Mouse (Mus musculus) heart, embryonic 12.5 days (tissue): Measurements from ENCODE around the gene Timm10b. TPM values are rescaled to one million over a fixed set of nuclear protein-coding genes. Genes with fewer than 3 reads are reported as not detected.
A peak's percentile ranks its signal among the peaks of the same experiment; 100 is the strongest.

Experiments used
- ATAC-seq: fragments of 200-750 bp; cut with Nextera tagmentation; 2 replicates; pipeline ENCODE4 v1.8.0; 2017; ENCODE audit warnings: moderate TSS enrichment, moderate library complexity; ENCODE audit not compliant: insufficient number of reproducible peaks, low FRiP score
- H3K27ac ChIP-seq: fragments of 300-500 bp; sonication (generic); 2 replicates; pipeline ENCODE4 v1.5.1; 2016; ENCODE audit warnings: mild to moderate bottlenecking, moderate library complexity; ENCODE audit not compliant: poor library complexity, severe bottlenecking
- H3K27me3 ChIP-seq: fragments of 300-500 bp; sonication (generic); replicated peaks from 2 replicates; pipeline ENCODE4 v1.6.1; 2016; ENCODE audit warnings: mild to moderate bottlenecking, moderate library complexity
- H3K36me3 ChIP-seq: fragments of 300-500 bp; sonication (generic); 2 replicates; pipeline ENCODE4 v1.6.1; 2016; ENCODE audit warnings: mild to moderate bottlenecking, moderate library complexity
- H3K4me1 ChIP-seq: fragments of 300-500 bp; sonication (generic); replicated peaks from 2 replicates; pipeline ENCODE4 v1.6.1; 2016; ENCODE audit warnings: mild to moderate bottlenecking
- H3K4me2 ChIP-seq: fragments of 300-500 bp; sonication (generic); 2 replicates; pipeline ENCODE4 v1.6.1; 2016; ENCODE audit warnings: mild to moderate bottlenecking, moderate library complexity
- H3K4me3 ChIP-seq: fragments of 300-500 bp; sonication (generic); 2 replicates; pipeline ENCODE4 v1.5.1; 2016; ENCODE audit warnings: mild to moderate bottlenecking
- H3K9ac ChIP-seq: fragments of 300-500 bp; sonication (generic); 2 replicates; pipeline ENCODE4 v1.6.1; 2016; ENCODE audit warnings: mild to moderate bottlenecking, moderate library complexity
- H3K9me3 ChIP-seq: fragments of 300-500 bp; sonication (generic); replicated peaks from 2 replicates; pipeline ENCODE4 v1.6.1; 2016; ENCODE audit warnings: mild to moderate bottlenecking, moderate library complexity
- whole genome bisulfite sequencing: fragments of 180-500 bp; shearing (Covaris S2); methylation state at CpG from one replicate; pipeline ENCODE4 v1.1.7; 2016; 5-methylcytosine and 5-hydroxymethylcytosine counted together
- polyA plus RNA-seq: library from polyadenylated mRNA; unstranded; fragments of >200 nt; fragmentation: Nextera tagmentation; extraction: Ambion mirVana; gene quantifications from 2 replicates; pipeline ENCODE4 v1.2.1, GENCODE M21; 2016

Timm10b gene
- polyA plus RNA-seq, 1 experiment from 2014 or later = 155 TPM

DNA sequence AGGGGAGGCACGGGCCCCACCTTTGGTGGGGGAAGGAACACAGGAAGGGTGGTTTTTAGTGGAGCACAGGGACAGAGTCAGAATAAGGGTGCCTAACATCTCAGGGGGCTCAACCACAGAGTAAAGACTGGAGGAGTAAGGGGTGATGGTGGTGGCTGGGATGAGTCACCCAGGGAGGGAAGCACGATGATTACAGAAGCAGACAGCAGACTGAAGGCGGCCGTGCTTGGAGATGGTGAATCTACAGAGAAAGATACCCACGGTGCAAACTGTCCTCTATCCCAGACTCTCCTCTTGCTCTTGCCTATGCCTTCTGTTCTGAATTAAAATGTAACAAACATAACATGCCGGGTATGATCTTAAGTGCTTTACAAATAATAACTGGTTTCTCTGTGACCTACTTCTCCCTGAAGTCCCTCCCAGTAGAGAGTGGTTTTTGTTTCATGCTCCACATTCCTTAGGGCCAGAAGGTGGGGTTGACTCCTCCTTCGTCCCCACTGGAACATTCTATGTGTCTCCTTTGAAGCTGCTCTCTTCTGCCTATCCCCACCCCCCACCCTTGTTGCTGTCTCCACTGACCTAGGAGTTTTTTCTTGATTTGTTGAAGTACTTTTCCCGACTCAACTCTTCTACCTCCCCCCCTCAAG is 18.1 kb upstream of the Timm10b start:
- Histone ChIP-seq H3K27me3 (no peaks in the 10 kb centered on the region), H3K27ac (no peak overlapping the region; the same call in 1 of the 2 replicates), H3K36me3 (peaks cover 82% of the 10 kb centered on the region), H3K4me2 (no peak overlapping the region), H3K9me3 (no peaks in the 10 kb centered on the region), H3K4me1 (peaks cover 21% of the 10 kb centered on the region), H3K4me3 (no peak overlapping the region), H3K9ac (no peak overlapping the region)
- 65% methylated on average over 8 of the region's 8 CpGs for WGBS
- ATAC-seq = no peak

DNA sequence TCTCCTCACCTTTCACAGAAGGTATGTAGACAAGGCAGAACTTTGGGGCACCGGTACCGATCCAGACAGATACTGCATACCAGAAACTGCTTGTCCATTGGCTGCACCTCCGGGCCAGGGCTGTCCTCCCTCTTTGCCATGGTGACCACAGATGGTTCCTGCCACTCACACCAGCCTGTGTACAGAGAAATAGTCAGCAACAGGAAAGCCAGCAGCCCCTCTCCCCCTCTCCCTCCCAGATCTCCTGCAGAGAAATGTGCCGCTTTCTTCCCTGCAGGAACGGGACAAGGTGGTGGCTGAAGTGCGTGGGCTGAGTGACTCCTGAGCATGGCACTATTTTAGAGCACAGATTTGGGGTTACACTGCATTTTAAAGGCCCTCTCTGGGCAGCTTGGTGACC is 14.5 kb upstream of the Timm10b start:
- Histone ChIP-seq H3K4me1 (peaks cover 35% of the 10 kb centered on the region), H3K36me3 (peaks cover 46% of the 10 kb centered on the region), H3K4me3 (no peak overlapping the region), H3K4me2 (no peak overlapping the region), H3K9me3 (no peaks in the 10 kb centered on the region), H3K27ac (no peak overlapping the region), H3K9ac (no peak overlapping the region), H3K27me3 (no peaks in the 10 kb centered on the region)
- WGBS = 70% methylated on average over 6 of the region's 6 CpGs
- ATAC-seq = no peak

DNA sequence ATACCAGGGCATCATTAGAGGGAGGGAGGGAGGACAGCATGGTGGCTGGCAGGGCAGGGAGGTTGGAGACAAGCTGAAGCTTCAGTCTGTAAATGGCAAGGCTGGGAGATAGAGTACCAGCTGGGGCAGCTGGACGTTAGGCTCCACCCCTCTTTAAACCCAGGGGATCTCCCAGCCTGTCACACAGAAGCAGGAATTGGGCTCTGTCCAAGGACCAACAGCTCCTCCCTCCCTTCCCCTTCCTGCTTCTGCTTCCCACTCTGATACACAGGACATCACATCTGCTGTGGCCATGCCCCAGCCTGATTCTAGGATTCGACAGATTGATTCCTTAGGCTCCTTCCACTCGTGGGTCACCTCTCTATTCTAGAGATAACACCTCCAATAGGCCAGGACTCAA is 11.2 kb upstream of the Timm10b start:
- Histone ChIP-seq H3K4me2 (no peak overlapping the region), H3K27ac (0 out of 2 replicates have a peak overlapping the region, but pooled peaks have one; percentile 1), H3K27me3 (no peaks in the 10 kb centered on the region), H3K9ac (peak overlapping the region; percentile 31; the same call in 1 of the 2 replicates), H3K9me3 (no peaks in the 10 kb centered on the region), H3K36me3 (peaks cover 18% of the 10 kb centered on the region), H3K4me1 (peaks cover 47% of the 10 kb centered on the region), H3K4me3 (no peak overlapping the region)
- 7% methylated on average over 3 of the region's 3 CpGs for WGBS
- ATAC-seq = peak; percentile 59; the same call in 1 of the 2 replicates

- Histone ChIP-seq H3K4me3 (peak overlapping the region; percentile 85), H3K9ac (peak overlapping the region; percentile 95), H3K36me3 (peaks cover 22% of the 10 kb centered on the region), H3K4me1 (peaks cover 46% of the 10 kb centered on the region), H3K4me2 (peak overlapping the region; percentile 92), H3K27me3 (no peaks in the 10 kb centered on the region), H3K27ac (no peak overlapping the region), H3K9me3 (no peaks in the 10 kb centered on the region)
- ATAC-seq = no peak
- 11% methylated on average over 4 of the region's 4 CpGs for WGBS
Measured at GRCm38 (mm10) chr7:105632551-105632972, 7.3 kb upstream of the Timm10b start.

DNA sequence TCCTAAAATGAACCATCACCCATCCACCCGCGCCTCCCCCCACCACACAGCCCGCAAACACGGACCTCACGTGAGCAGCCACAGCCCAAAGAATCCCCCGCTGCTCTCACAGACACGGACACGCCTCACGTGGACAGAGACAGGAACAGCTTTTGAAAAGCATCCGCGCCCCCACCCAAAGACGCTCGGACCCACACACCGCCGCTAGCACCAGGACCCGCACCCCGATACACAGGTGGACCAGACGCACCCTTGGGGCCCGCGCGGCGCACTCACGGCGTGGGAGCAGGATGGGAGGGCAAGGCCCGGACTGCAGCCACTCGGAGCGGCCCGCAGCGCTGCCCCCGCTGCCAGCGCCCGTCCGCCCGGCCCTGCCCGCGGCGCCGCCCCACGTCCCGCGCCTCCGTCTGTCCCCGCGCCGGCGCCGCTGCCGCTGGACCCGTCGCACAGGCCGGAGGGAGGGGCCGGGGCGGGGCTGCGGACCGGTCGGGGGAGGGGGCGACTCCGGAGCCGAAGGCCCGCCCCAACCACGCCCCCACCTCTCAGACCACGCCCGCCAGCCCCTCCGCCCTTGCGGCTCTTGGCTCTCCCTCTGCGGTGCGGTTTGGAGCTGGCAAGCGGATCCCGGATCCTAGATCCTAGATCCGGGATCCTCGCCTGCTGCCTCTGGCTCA is 6.6 kb upstream of the Timm10b start, which contains the start of gene Trim3:
Gene Trim3, minus strand, starts transcription at position 445 of the 674 bp plus-strand sequence.
- H3K4me2 ChIP-seq = peak within 1 kb of the TSS; percentile 92
- no peaks in the 10 kb centered on the region for H3K27me3 ChIP-seq
- H3K36me3 ChIP-seq = peaks cover 28% of the 10 kb centered on the region
- H3K9me3 ChIP-seq = no peaks in the 10 kb centered on the region
- H3K9ac ChIP-seq = peak within 1 kb of the TSS; percentile 95
- peak; percentile 93 for ATAC-seq
- H3K4me3 ChIP-seq = peak within 1 kb of the TSS; percentile 85
- under 1% methylated on average over 60 of the region's 71 CpGs for WGBS
- peak within 1 kb of the TSS; percentile 66 for H3K27ac ChIP-seq
- H3K4me1 ChIP-seq = peaks cover 43% of the 10 kb centered on the region

GRCm38 (mm10) chr7:105633801-105634135 is 6.1 kb upstream of the Timm10b start:
- H3K4me1 ChIP-seq = peaks cover 42% of the 10 kb centered on the region
- H3K36me3 ChIP-seq = peaks cover 32% of the 10 kb centered on the region
- no peaks in the 10 kb centered on the region for H3K9me3 ChIP-seq
- H3K4me2 ChIP-seq = peak overlapping the region; percentile 92
- H3K27ac ChIP-seq = peak overlapping the region; percentile 46; the same call in 1 of the 2 replicates
- peak overlapping the region; percentile 85 for H3K4me3 ChIP-seq
- ATAC-seq = no peak; the same call in 1 of the 2 replicates
- H3K9ac ChIP-seq = peak overlapping the region; percentile 95
- H3K27me3 ChIP-seq = no peaks in the 10 kb centered on the region
- 4% methylated on average over 10 of the region's 10 CpGs for WGBS

- H3K27ac ChIP-seq = 0 out of 2 replicates have a peak overlapping the region, but pooled peaks have one; percentile 2
Measured at GRCm38 (mm10) chr7:105634272-105634920, 5.5 kb upstream of the Timm10b start.

GRCm38 (mm10) chr7:105635726-105636125 is 4.1 kb upstream of the Timm10b start:
- ATAC-seq = no peak
- Histone ChIP-seq H3K27ac (no peak overlapping the region), H3K9ac (0 out of 2 replicates have a peak overlapping the region, but pooled peaks have one; percentile 13), H3K36me3 (peaks cover 33% of the 10 kb centered on the region), H3K4me2 (no peak overlapping the region), H3K27me3 (no peaks in the 10 kb centered on the region), H3K9me3 (no peaks in the 10 kb centered on the region), H3K4me3 (no peak overlapping the region), H3K4me1 (peaks cover 34% of the 10 kb centered on the region)
- WGBS = 85% methylated on average over 2 of the region's 2 CpGs

More at GRCm38 (mm10) chr7:105634272-105634920, 5.5 kb upstream of the Timm10b start:
- WGBS = 55% methylated on average over 9 of the region's 9 CpGs
- Histone ChIP-seq H3K4me2 (peak overlapping the region; percentile 92), H3K36me3 (peaks cover 33% of the 10 kb centered on the region), H3K9me3 (no peaks in the 10 kb centered on the region), H3K27me3 (no peaks in the 10 kb centered on the region), H3K4me1 (peaks cover 42% of the 10 kb centered on the region), H3K9ac (no peak overlapping the region), H3K4me3 (peak overlapping the region; percentile 85)
- ATAC-seq = no peak

GRCm38 (mm10) chr7:105638776-105639175 is 1.1 kb upstream of the Timm10b start:
- peaks cover 33% of the 10 kb centered on the region for H3K4me1 ChIP-seq
- H3K9me3 ChIP-seq = no peaks in the 10 kb centered on the region
- ATAC-seq = no peak
- H3K4me3 ChIP-seq = no peak overlapping the region
- H3K36me3 ChIP-seq = peaks cover 43% of the 10 kb centered on the region
- H3K9ac ChIP-seq = no peak overlapping the region
- H3K4me2 ChIP-seq = no peak overlapping the region
- H3K27me3 ChIP-seq = no peaks in the 10 kb centered on the region
- no peak overlapping the region for H3K27ac ChIP-seq
- WGBS = 92% methylated on average over 6 of the region's 6 CpGs

- H3K9me3 ChIP-seq = no peaks in the 10 kb centered on the region
- H3K4me3 ChIP-seq = peak overlapping the region; percentile 74
- no peak overlapping the region for H3K27ac ChIP-seq
- ATAC-seq = no peak
- 69% methylated on average over 9 of the region's 9 CpGs for WGBS
- H3K4me1 ChIP-seq = peaks cover 32% of the 10 kb centered on the region
- H3K36me3 ChIP-seq = peaks cover 47% of the 10 kb centered on the region
- H3K4me2 ChIP-seq = peak overlapping the region; percentile 95
- H3K9ac ChIP-seq = peak overlapping the region; percentile 93
- no peaks in the 10 kb centered on the region for H3K27me3 ChIP-seq
Measured at GRCm38 (mm10) chr7:105639304-105639703, 552 bp upstream of the Timm10b start.
